Mouse (Mus musculus): ENCODE measurements around the gene Mgmt. TPM values are rescaled to one million over a fixed set of nuclear protein-coding genes. Genes with fewer than 3 reads are reported as not detected.

Gene Mgmt
- total RNA-seq, 2 experiments from 2014 or later = 4.6 to 5.2 TPM

GRCm38 (mm10) chr7:137005293-137005692 is 110.9 kb downstream of the Mgmt start:
- DNase-seq = no peak

- no peak for DNase-seq
These were observed 113.9 kb downstream of the Mgmt start for GRCm38 (mm10) chr7:137008321-137008720.

GRCm38 (mm10) chr7:137009732-137010275 is 115.4 kb downstream of the Mgmt start:
- DNase-seq = peak; percentile 39

- peak; percentile 12 for DNase-seq
These were observed 116.0 kb downstream of the Mgmt start for GRCm38 (mm10) chr7:137010451-137010850.

GRCm38 (mm10) chr7:137012687-137013086 is 118.3 kb downstream of the Mgmt start:
- DNase-seq = no peak

- no peak for DNase-seq
These were observed 119.0 kb downstream of the Mgmt start for GRCm38 (mm10) chr7:137013433-137013832.

- no peak for DNase-seq
These were observed 124.2 kb downstream of the Mgmt start for GRCm38 (mm10) chr7:137018614-137019013.

- no peak for DNase-seq
These were observed 125.8 kb downstream of the Mgmt start for GRCm38 (mm10) chr7:137020195-137020594.

- no peak for DNase-seq
These were observed 136.4 kb downstream of the Mgmt start for GRCm38 (mm10) chr7:137030789-137031188.

- no peak for DNase-seq
These were observed 138.8 kb downstream of the Mgmt start for GRCm38 (mm10) chr7:137033177-137033576.

- DNase-seq = no peak
These were observed 140.6 kb downstream of the Mgmt start for GRCm38 (mm10) chr7:137034986-137035385.

- no peak for DNase-seq
These were observed 141.5 kb downstream of the Mgmt start for GRCm38 (mm10) chr7:137035916-137036315.

GRCm38 (mm10) chr7:137037471-137037870 is 143.1 kb downstream of the Mgmt start:
- DNase-seq = no peak

GRCm38 (mm10) chr7:137037872-137038271 is 143.5 kb downstream of the Mgmt start:
- DNase-seq = no peak

- no peak for DNase-seq
These were observed 144.0 kb downstream of the Mgmt start for GRCm38 (mm10) chr7:137038311-137038945.

- DNase-seq = no peak
These were observed 144.5 kb downstream of the Mgmt start for GRCm38 (mm10) chr7:137038946-137039320.

GRCm38 (mm10) chr7:137040646-137041045 is 146.2 kb downstream of the Mgmt start:
- DNase-seq = no peak

GRCm38 (mm10) chr7:137046891-137047290 is 152.5 kb downstream of the Mgmt start:
- no peak for DNase-seq

- DNase-seq = no peak
These were observed 153.9 kb downstream of the Mgmt start for GRCm38 (mm10) chr7:137048086-137048922.

GRCm38 (mm10) chr7:137054343-137054742 is 159.9 kb downstream of the Mgmt start:
- no peak for DNase-seq

- DNase-seq = no peak
These were observed 161.7 kb downstream of the Mgmt start for GRCm38 (mm10) chr7:137056126-137056525.

- peak; percentile 39 for DNase-seq
These were observed 166.1 kb downstream of the Mgmt start for GRCm38 (mm10) chr7:137060488-137060887.

GRCm38 (mm10) chr7:137061109-137061508 is 166.7 kb downstream of the Mgmt start:
- DNase-seq = no peak

GRCm38 (mm10) chr7:137064255-137064654 is 169.8 kb downstream of the Mgmt start:
- DNase-seq = no peak
